21 mouse cellular contexts compared by ENCODE assay signal in the genomic region with DNA sequence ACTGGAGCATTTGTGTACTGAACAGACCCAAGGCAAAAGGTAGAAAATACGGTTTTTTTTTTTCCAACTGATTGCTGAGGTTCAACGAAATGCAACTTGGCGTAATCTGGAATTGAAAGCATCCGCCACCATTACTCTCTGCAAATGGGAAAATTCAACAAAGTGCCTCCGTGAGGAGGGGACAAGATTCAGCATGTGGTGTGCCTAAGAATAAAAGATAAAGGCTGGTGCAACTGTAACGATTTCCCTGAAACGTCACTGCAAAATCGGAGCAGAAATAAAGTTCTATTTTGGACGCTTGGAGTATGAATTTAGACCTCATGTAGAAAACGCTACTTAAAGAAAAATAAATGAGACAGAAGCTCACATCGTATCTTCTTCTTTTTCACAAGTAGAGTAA.
DNase-seq lines count a peak whose midpoint lies in the region; ATAC-seq and TF ChIP-seq lines count a peak whose summit lies in the region.
"Had no signal": no experiment of that assay in that cellular context is flagged by ENCODE, and none has a peak within 500 bp of the region (broad histone marks: within the 10 kb centered on the region; RNA-seq: fewer than 3 reads in every experiment).

No protein-coding gene starts in this region.

- no peak for TF ChIP-seq CTCF in left cerebral cortex, adult 2 months (IDR thresholded peaks at IDR 0.05)
- TF ChIP-seq CTCF in liver, postnatal 0 days (IDR thresholded peaks at IDR 0.05; ENCODE audit: low read depth): no peak

- no peak overlapping the region for H3K4me2 ChIP-seq in liver, postnatal 0 days (ENCODE audit: low read depth, low read length)
- H3K4me2 ChIP-seq: embryonic facial prominence, embryonic 12.5 days; heart, embryonic 11.5 days; heart, embryonic 15.5 days; hindbrain, embryonic 13.5 days had no signal

- 80% methylated on average over 11 of the region's 11 CpGs for WGBS in liver, postnatal 0 days (ENCODE audit: insufficient replicate concordance)

- peak in 1 of 2 experiments; percentile 10 for DNase-seq in left cerebral cortex, adult 2 months (ENCODE audit: extremely low spot score in 1 of 2, low spot score in 2 of 2)
- DNase-seq in left cerebral cortex, postnatal 4 days: no peak
- peak; percentile 43 for DNase-seq in brain, adult 2 months (ENCODE audit: low read depth, low spot score)
- DNase-seq in frontal cortex, postnatal 36 days (ENCODE audit: low spot score in 2 of 2): peak; percentile 7 to 42
- DNase-seq in right cerebral cortex, postnatal 25 days: peak; percentile 5
- no peak for DNase-seq in liver, postnatal 0 days
- no peak for DNase-seq in urinary bladder, adult 2 months (ENCODE audit: low spot score)
- DNase-seq: adrenal gland, adult 8-10 months; adrenal gland, postnatal 36 days; cerebellum, adult 11 months; cerebellum, adult 8-10 months; cerebellum, postnatal 14 days; gastrocnemius, postnatal 14 days; heart, adult 2 months; heart, postnatal 14 days had no signal

- H3K4me1 ChIP-seq in liver, postnatal 0 days (ENCODE audit: insufficient read depth): no peaks in the 10 kb centered on the region
- H3K4me1 ChIP-seq: embryonic facial prominence, embryonic 12.5 days; heart, embryonic 15.5 days; hindbrain, embryonic 13.5 days had no signal

- TF ChIP-seq EP300 in liver, postnatal 0 days (IDR thresholded peaks at IDR 0.05; ENCODE audit: low read depth): no peak

- no peaks in the 10 kb centered on the region for H3K27me3 ChIP-seq in liver, postnatal 0 days (ENCODE audit: insufficient read depth, low read length)
- H3K27me3 ChIP-seq: embryonic facial prominence, embryonic 12.5 days; heart, embryonic 15.5 days; hindbrain, embryonic 13.5 days had no signal

- H3K9me3 ChIP-seq in liver, postnatal 0 days (ENCODE audit: low read length): no peaks in the 10 kb centered on the region
- H3K9me3 ChIP-seq: embryonic facial prominence, embryonic 12.5 days; heart, embryonic 15.5 days; hindbrain, embryonic 13.5 days had no signal

- no peak for ATAC-seq in liver, postnatal 0 days
- ATAC-seq: forebrain, embryonic 16.5 days; hindbrain, postnatal 0 days had no signal

- 0 out of 2 replicates have a peak overlapping the region, but pooled peaks have one; percentile 7 for H3K4me3 ChIP-seq in left cerebral cortex, adult 2 months
- H3K4me3 ChIP-seq in liver, postnatal 0 days (ENCODE audit: low read depth, low read length): no peak overlapping the region
- H3K4me3 ChIP-seq: embryonic facial prominence, embryonic 12.5 days; heart, adult 2 months; heart, embryonic 15.5 days; hindbrain, embryonic 13.5 days had no signal

- H3K27ac ChIP-seq in left cerebral cortex, adult 2 months: peak overlapping the region; percentile 38; the same call in 1 of the 2 replicates
- H3K27ac ChIP-seq in liver, postnatal 0 days (ENCODE audit: low read depth): no peak overlapping the region
- H3K27ac ChIP-seq: embryonic facial prominence, embryonic 12.5 days; heart, adult 2 months; heart, embryonic 15.5 days; hindbrain, embryonic 13.5 days; hindbrain, postnatal 0 days had no signal

- intact Hi-C loops in left cerebral cortex, adult 2 months (cut with DNase I): loop anchor here (5.0 kb wide), 1 partner anchor 596 kb away; no protein-coding TSS in a partner anchor
- intact Hi-C loops in left cerebral cortex, postnatal 4 days (cut with DNase I): no loop called here

- no peaks in the 10 kb centered on the region for H3K36me3 ChIP-seq in liver, postnatal 0 days (replicated peaks; ENCODE audit: insufficient read depth, low read length)
- H3K36me3 ChIP-seq: embryonic facial prominence, embryonic 12.5 days; heart, embryonic 15.5 days; hindbrain, embryonic 13.5 days had no signal

- no peak overlapping the region for H3K9ac ChIP-seq in liver, postnatal 0 days (replicated peaks)
- H3K9ac ChIP-seq: embryonic facial prominence, embryonic 12.5 days; heart, embryonic 15.5 days; hindbrain, embryonic 13.5 days had no signal

Comparison
In these comparisons a context has a peak if more than half of its experiments do, and no peak if none do; other contexts are left out.
1. DNase-seq: peak in brain, adult 2 months (single experiment), frontal cortex, postnatal 36 days (2 of 2) and right cerebral cortex, postnatal 25 days (single experiment); none in left cerebral cortex, postnatal 4 days (single experiment), liver, postnatal 0 days (single experiment) and urinary bladder, adult 2 months (single experiment).